Mouse (Mus musculus) heart, postnatal 0 days (tissue): ENCODE measurements at regions not wholly inside any gene's neighbourhood (a gene's known extent, or its start where the extent isn't known, plus 50 kb on each side); places are given as distances from the start of the nearest gene placed in this dataset.

Source experiments
- ATAC-seq: fragments of 200-750 bp; cut with Nextera tagmentation; 2 replicates; pipeline ENCODE4 v1.8.0; 2017; ENCODE audit warnings: low read depth, moderate number of reproducible peaks, moderate library complexity; ENCODE audit not compliant: insufficient read depth
- DNase-seq: peaks from one replicate; pipeline ENCODE4 v3.0.0-alpha.2; 2016; ENCODE audit warnings: low spot score
- H3K27ac ChIP-seq: fragments of 300-500 bp; sonication (generic); 2 replicates; pipeline ENCODE4 v1.5.1; 2014; ENCODE audit warnings: low read depth, mild to moderate bottlenecking
- H3K27me3 ChIP-seq: fragments of 300-500 bp; sonication (generic); 2 replicates; pipeline ENCODE4 v1.6.1; 2014; ENCODE audit warnings: low read length, mixed read lengths; ENCODE audit not compliant: control insufficient read depth, insufficient read depth
- H3K36me3 ChIP-seq: fragments of 300-500 bp; sonication (generic); replicated peaks from 2 replicates; pipeline ENCODE4 v1.6.1; 2014; ENCODE audit warnings: low read length, mixed read lengths; ENCODE audit not compliant: control insufficient read depth, insufficient read depth
- H3K4me1 ChIP-seq: fragments of 300-500 bp; sonication (generic); 2 replicates; pipeline ENCODE4 v1.6.1; 2014; ENCODE audit warnings: antibody characterized with exemption; ENCODE audit not compliant: control insufficient read depth, insufficient read depth
- H3K4me2 ChIP-seq: fragments of 300-500 bp; sonication (generic); 2 replicates; pipeline ENCODE4 v1.6.1; 2014; ENCODE audit warnings: low read depth, mild to moderate bottlenecking, low read length, moderate library complexity
- H3K4me3 ChIP-seq: fragments of 300-500 bp; sonication (generic); 2 replicates; pipeline ENCODE4 v1.5.1; 2014; ENCODE audit warnings: low read depth, low read length
- H3K9ac ChIP-seq: fragments of 300-500 bp; sonication (generic); replicated peaks from 2 replicates; pipeline ENCODE4 v1.6.1; 2014; ENCODE audit warnings: low read depth, low read length, mixed read lengths
- H3K9me3 ChIP-seq: fragments of 300-500 bp; sonication (generic); replicated peaks from 2 replicates; pipeline ENCODE4 v1.6.1; 2016; ENCODE audit warnings: low read length; ENCODE audit not compliant: control insufficient read depth
- CTCF ChIP-seq: IDR thresholded peaks from 2 replicates; pipeline ENCODE4 v1.5.1; 2016; ENCODE audit warnings: antibody characterized with exemption, control low read depth, low read depth
- EP300 ChIP-seq: IDR thresholded peaks from 2 replicates; pipeline ENCODE4 v1.6.1; 2016; ENCODE audit warnings: antibody characterized with exemption, low read depth
- WGBS: fragments of 180-500 bp; shearing (Covaris S2); extraction: QIAGEN DNeasy Blood & Tissue Kit; methylation state at CpG from one replicate; pipeline ENCODE4 v1.1.7; 2014; 5-methylcytosine and 5-hydroxymethylcytosine counted together

DNA sequence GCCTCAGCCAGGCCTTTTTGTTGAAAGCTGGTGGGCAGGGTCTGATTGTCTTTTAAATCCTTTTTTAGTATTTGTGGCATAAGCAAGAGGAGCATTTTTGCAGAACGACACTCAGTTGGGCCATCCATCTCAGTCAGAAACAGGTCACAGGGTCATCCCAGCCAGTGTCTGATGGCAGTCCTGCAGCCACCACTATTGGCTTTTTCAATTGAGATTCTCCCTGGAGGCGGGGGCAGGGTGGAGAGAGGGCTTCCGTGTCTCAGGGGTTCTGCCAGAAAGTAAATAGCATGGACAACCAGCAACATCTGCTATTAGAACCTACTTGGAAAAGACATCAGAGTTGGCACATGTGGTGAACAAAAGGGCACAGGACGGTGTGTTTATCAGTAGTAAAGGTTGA lies 293.8 kb upstream of the Npvf start:
- DNase-seq (no peak), ATAC-seq (no peak)
- Histone ChIP-seq H3K9ac (no peak overlapping the region), H3K4me2 (no peak overlapping the region), H3K9me3 (no peaks in the 10 kb centered on the region), H3K4me3 (no peak overlapping the region), H3K27me3 (no peaks in the 10 kb centered on the region), H3K36me3 (no peaks in the 10 kb centered on the region), H3K27ac (no peak overlapping the region), H3K4me1 (no peaks in the 10 kb centered on the region)
- WGBS: 68% methylated on average over 4 of the region's 4 CpGs
- TF ChIP-seq CTCF: no peak
- TF ChIP-seq EP300: no peak

DNA sequence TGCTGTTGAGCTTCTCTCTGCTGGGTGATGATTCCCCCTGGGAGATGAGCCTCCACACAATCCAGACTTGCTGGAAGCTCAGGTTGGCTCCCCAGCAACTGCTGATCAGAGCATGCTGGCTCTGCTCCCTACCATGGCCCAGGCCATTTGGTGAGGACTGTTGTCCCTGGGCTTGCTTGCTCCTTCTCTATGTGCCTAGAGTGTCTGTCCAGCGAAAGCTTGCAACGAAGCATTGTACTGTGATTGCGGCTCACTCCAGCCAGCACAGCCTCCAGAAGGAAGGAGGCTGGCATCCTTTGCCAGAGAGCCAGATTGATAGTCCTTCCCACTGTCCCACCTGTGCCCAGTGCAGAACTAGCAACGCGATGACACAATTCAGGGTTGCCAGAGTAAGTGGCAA lies 295.1 kb upstream of the Npvf start:
- WGBS: 92% methylated on average over 5 of the region's 5 CpGs
- H3K9me3 ChIP-seq: no peaks in the 10 kb centered on the region
- TF ChIP-seq EP300 (no peak), CTCF (no peak)

DNA sequence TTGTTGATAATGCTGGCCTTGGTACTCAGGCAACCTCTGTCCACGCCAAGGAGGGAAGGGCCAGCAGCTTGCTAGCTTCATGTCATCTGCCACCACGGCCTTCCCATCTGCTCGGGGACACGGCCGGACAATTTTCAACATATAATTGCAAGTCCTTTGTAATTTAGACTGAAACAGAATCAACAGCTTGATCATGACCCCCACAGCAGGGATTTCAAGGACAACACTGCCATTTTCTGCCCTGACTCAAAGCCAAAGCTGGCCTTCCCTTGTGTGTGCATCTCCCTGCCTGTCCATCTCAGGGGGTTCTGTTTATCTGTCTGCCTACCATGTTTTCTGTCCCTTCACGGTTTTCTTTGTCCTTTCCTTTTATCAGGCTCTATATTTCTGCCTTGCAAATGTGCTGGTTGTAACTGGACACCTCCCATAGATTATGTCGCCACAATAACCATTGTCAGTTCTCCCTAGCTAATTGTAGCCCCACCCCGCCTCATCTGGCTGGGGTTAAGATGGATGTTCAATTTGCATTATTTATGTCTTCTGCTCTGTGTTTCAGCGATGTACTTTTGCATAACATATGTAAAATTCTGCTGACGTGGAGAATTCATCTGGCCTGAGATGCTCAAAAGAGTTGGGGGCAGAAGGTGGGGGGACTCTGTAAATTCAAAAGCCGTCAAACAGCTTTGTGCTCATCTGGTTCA lies 295.8 kb upstream of the Npvf start:
- Histone ChIP-seq H3K4me3 (no peak overlapping the region), H3K4me2 (no peak overlapping the region), H3K9ac (no peak overlapping the region), H3K27me3 (no peaks in the 10 kb centered on the region), H3K9me3 (no peaks in the 10 kb centered on the region), H3K36me3 (no peaks in the 10 kb centered on the region), H3K4me1 (no peaks in the 10 kb centered on the region), H3K27ac (no peak overlapping the region)
- WGBS: 78% methylated on average over 11 of the region's 11 CpGs
- ATAC-seq: no peak
- DNase-seq: no peak
- TF ChIP-seq CTCF: no peak
- TF ChIP-seq EP300: no peak

More for the DNA sequence above, 295.1 kb upstream of the Npvf start:
- ATAC-seq (no peak), DNase-seq (no peak)
- no peaks in the 10 kb centered on the region for H3K4me1 ChIP-seq
- H3K4me2 ChIP-seq: no peak overlapping the region
- H3K9ac ChIP-seq: no peak overlapping the region
- H3K27ac ChIP-seq: no peak overlapping the region
- H3K36me3 ChIP-seq: no peaks in the 10 kb centered on the region
- no peaks in the 10 kb centered on the region for H3K27me3 ChIP-seq
- H3K4me3 ChIP-seq: no peak overlapping the region

DNA sequence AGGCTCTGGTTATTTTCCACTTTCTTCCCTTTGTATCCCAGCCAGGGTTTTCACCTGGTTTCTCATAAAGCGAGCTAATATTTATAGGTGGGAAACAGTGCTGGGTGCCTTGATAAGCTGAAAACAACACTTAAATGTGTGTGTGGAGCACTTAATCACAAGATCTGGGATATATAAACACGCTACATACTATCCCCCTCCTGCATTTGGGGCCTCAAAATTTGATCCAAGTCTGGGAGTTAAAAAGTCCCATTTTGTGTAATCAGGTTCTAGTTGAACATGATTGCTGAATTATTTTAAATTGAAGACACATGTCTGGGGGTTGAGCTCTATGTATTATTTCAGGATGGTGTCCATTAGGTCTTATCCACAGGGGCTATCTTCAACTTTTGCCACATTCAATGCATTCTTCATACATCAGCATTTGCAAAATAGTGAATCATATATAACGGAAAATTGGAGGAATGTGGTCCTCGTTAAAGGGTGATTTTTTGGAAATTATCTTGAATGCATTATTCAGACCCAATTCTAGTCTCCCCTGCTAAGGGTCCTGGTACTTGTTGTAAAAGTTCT lies 303.2 kb upstream of the Npvf start:
- TF ChIP-seq EP300: no peak
- no peak for TF ChIP-seq CTCF
- H3K4me1 ChIP-seq: no peaks in the 10 kb centered on the region
- no peak overlapping the region for H3K4me3 ChIP-seq
- no peaks in the 10 kb centered on the region for H3K9me3 ChIP-seq
- no peaks in the 10 kb centered on the region for H3K27me3 ChIP-seq
- no peak overlapping the region for H3K27ac ChIP-seq
- DNase-seq (no peak), ATAC-seq (no peak)
- no peak overlapping the region for H3K9ac ChIP-seq
- no peak overlapping the region for H3K4me2 ChIP-seq
- H3K36me3 ChIP-seq: no peaks in the 10 kb centered on the region
- WGBS: 84% methylated on average over 4 of the region's 4 CpGs

DNA sequence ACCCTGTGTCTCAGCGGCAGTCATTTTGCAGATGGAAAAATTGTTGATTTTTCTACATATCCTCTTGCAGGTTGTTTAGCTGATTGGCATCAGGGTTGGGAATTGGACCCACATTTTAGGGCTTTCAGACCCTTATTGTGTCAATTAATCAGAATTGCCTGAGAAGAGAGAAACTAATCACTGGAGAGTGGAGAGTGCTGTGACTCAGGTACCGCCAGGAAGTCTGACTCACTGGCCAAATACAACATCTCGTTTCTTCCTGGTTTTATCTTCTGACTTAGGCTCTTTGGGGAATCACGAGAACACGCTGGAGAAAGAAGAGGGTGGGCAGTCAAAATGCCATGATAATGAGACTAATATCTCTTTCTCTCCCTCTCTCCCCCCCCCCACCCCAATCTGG lies 306.1 kb upstream of the Npvf start:
- H3K4me3 ChIP-seq: no peak overlapping the region
- no peak overlapping the region for H3K9ac ChIP-seq
- 41% methylated on average over 5 of the region's 5 CpGs for WGBS
- no peaks in the 10 kb centered on the region for H3K27me3 ChIP-seq
- ATAC-seq (no peak), DNase-seq (no peak)
- no peak overlapping the region for H3K27ac ChIP-seq
- no peaks in the 10 kb centered on the region for H3K36me3 ChIP-seq
- no peak for TF ChIP-seq EP300
- TF ChIP-seq CTCF: no peak
- no peaks in the 10 kb centered on the region for H3K9me3 ChIP-seq
- no peaks in the 10 kb centered on the region for H3K4me1 ChIP-seq
- no peak overlapping the region for H3K4me2 ChIP-seq

DNA sequence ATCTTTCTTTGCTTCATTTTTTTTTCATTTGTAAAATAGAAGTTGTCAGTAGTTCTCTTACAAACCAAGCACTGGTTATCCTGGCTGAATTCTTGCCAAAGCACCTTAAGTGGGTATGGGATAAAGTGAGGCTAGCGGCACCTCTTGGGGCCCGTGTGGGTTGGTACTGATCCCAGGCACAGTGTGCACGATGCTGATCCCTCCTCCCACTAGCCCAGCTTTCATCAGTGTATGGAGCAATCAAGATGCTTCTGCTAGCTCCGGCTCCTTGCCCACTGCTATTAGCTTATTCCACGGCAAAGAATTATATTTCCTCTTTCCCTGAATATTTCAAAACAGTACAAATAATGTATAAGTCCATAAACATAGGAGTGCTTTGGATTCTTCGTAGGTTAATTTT lies 307.4 kb upstream of the Npvf start:
- Histone ChIP-seq H3K4me2 (no peak overlapping the region), H3K4me1 (no peaks in the 10 kb centered on the region), H3K27me3 (no peaks in the 10 kb centered on the region), H3K27ac (no peak overlapping the region), H3K36me3 (no peaks in the 10 kb centered on the region), H3K9ac (no peak overlapping the region), H3K9me3 (no peaks in the 10 kb centered on the region), H3K4me3 (no peak overlapping the region)
- WGBS: 67% methylated on average over 6 of the region's 6 CpGs
- ATAC-seq: no peak
- no peak for DNase-seq
- TF ChIP-seq CTCF: no peak
- TF ChIP-seq EP300: no peak
